Mouse (Mus musculus) monocyte, adult 2 months (primary cell): ENCODE data around the gene Saysd1.
A peak's percentile ranks its signal among the peaks of the same experiment; 100 is the strongest.

Experiments used
- DNase-seq, 2 experiments: peaks; one replicate each; pipeline ENCODE4 v3.0.0; 2022; ENCODE audit warnings: low spot score in 2 of 2, low read depth in 1 of 2

Saysd1 gene

GRCm38 (mm10) chr14:20113189-20113961 is 25.0 kb downstream of the Saysd1 start:
- no peak for DNase-seq

DNA sequence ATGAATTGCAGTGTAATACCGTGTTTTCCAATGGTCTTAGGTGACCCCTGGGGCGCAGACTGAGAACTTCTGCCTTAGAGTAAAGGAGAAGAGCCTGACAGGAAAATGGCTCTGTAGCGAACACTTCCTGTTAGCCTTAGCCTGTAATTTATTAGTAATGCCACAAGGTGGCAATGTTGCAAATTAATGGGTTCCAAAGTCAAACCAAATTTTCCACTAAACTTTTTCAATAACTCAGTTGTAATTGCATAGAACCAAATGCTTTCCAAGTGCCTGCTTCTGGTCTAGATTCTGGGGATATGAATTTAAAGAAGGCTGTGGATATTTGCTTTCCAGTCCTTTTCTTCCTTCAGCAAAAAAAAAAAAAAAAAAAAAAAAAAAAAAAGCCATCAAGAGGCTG is 26.1 kb downstream of the Saysd1 start:
- no peak for DNase-seq

DNA sequence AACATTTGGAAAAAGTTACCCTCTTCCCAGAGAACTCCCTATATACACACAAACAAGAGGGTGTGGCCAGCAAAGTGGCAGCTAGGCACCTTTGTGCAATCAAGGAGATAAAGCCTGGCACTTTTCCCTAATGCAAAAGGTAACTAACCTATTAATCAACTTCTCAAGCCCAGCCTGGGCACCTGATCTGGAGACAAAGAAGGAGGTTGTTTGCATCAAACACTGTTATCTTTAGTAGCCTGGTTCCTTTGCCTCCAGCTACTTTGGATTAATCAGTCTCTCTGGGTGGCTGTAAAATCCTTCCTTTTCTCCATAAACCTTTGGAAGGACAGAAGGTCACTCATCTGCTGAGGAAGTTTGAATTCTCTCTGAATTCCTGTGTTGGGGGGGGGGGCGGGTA is 27.4 kb downstream of the Saysd1 start:
- no peak for DNase-seq

DNA sequence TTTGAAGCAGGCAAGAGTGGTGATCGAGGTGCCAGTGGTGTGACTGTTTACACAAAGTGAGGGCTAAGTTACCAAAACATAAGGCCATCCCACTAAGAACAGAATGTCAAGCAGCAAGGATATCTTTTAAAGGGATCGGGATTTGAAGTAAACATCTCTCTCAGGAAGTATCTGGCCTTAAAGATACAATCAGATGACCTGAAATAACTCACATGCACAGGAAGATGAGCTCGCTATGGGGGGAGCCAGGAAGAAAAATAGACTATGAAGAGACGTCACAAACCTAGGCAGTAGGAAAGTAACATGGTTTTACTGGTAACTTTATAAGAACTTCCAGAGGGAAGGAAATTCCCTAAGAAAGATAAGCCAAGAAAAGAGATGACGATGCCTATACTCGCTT is 32.1 kb downstream of the Saysd1 start:
- no peak for DNase-seq

DNA sequence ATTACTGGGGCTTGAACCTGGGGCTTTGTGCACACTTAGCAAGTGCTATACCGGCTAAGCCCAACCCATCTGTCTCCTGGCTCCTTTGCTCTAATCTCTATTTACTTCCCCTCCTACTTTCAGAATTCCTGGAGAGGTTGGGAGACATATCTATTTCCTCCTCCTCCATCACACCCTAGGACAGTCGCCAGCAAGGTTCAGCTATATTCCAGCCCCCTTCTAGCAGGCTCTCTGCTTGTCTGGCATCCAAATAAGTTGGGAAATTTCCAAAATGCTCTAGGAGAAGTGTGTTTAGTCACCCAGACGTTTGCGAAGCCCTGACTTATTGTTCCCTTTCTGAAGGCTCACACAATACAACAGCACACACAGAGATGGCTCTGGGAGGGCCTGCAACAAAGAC is 35.1 kb downstream of the Saysd1 start:
- DNase-seq = no peak

GRCm38 (mm10) chr14:20098061-20098460 is 40.3 kb downstream of the Saysd1 start:
- DNase-seq = no peak

- no peak for DNase-seq
Observed at GRCm38 (mm10) chr14:20094942-20095341, 43.4 kb downstream of the Saysd1 start.

DNA sequence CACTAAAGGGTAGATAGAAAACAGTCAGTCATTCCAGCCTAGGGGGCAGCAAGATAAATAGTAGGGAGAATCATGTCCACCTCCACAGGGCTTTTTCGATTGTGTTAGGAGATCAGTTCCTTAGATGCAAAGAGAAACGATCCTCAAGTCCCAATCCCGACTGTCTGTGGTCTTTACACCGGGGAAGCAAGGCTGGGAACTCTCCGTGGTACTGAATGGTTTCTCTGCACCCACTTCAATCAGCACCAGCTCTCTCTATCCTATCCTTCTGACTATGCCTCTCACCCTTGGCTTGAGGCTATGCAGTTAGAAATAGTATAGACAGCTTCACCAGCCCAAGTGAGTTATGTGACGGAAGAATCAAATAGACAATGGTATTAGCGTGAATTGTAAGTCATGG is 44.8 kb downstream of the Saysd1 start:
- DNase-seq = no peak

GRCm38 (mm10) chr14:20084335-20084734 is 54.0 kb downstream of the Saysd1 start:
- DNase-seq = no peak

DNA sequence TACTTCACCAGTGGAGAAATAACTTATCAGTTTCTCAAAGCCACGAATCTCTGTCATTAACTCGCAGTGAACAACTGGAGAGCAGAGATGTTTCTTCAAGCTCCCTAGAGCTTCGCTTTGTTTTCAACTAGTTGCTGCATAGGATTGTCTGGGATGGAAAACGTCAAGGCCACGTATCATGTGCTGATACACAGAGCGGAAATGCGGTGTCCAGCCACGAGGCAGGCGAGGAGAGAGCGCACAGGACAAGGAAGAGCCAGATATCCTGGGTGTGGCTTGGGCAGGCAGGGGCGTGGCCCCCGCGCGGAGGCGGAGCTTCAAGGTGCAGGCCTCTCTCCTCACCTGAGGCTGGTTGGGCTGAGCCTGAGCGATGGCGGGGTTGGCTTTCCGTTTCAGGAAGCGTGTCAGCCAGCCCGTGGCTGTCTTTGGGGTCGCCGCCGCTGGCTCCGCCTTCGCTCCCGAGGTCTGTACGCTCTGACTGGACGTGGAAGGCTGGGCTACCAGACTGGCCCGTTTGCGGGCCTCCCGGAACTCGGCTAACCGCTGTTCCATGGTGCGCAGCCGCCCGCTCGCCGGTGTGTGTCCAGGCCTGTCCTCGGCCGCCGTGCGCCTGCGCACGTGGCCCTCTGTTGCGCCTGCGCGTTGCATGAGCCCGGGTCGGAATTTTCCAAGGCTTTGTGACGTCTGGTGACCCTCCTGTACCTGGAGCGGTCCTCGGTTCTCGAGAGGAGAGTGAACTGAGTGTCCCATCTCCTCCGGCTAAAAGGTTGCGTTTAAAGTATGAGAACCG is 55.6 kb downstream of the Saysd1 start:
- DNase-seq = peak; percentile 68 to 85

- no peak for DNase-seq
Observed at GRCm38 (mm10) chr14:20081937-20082533, 56.3 kb downstream of the Saysd1 start.

GRCm38 (mm10) chr14:20081084-20081483 is 57.2 kb downstream of the Saysd1 start:
- DNase-seq = no peak

GRCm38 (mm10) chr14:20077181-20077580 is 61.2 kb downstream of the Saysd1 start:
- no peak for DNase-seq

DNA sequence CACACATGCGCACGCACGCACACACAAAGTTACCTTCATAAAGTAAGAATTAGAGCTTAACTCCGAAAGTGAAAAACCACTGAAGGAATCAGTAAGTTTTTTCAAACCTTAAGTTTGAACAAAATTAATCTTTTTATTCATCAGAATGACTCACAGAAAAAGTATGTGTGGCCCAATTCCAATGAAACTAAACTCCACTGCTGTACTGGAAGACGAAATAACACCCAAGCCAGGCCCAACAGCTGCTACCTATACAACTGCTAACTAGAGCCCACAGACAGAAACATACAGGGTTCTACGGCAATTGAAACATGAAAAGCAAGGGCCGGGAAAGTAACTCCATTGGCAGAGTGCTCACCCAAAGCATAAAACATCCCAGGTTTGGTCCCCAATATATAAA is 62.8 kb downstream of the Saysd1 start:
- DNase-seq = no peak

- DNase-seq = no peak
Observed at GRCm38 (mm10) chr14:20074759-20075158, 63.6 kb downstream of the Saysd1 start.

DNA sequence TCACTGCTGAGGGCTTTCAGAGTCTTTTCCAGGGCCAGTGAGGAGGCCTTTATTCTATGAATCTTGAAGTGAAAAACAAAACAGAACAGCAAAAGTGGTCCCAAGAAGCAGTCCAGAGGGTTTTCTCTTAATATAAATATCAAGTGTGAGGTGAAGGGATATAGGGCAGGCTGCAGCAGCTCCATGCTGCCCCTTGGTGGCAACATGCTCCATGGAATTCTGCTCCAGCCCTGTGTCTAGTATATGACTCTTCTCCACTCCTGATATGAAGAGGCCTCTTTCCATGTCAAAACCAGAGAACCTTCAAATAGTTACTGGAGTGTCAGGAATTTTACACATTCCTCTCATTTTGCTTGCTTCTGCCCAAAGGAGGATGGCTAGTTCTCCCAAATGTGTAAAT is 67.7 kb downstream of the Saysd1 start:
- no peak for DNase-seq

DNA sequence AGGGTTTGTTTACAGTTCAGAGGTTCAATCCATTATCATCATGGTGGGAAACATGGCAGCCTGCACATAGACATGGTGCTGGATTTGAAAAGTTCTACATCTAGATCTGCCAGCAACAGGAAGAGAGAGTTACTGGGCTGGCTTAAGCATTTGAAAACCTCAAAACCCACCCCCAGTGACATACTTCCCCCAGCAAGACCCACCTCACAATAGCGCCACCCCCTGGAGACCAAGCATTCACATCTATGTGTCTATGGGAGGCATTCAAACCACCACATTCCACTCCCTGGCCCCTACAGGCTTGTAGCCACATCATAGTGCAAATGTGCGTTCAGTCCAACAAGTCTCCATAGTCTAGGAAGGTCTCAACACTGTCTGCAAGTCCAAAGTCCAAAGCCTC is 70.0 kb downstream of the Saysd1 start:
- DNase-seq = no peak

GRCm38 (mm10) chr14:20067293-20068074 is 70.8 kb downstream of the Saysd1 start:
- peak; percentile 3 to 29 for DNase-seq

- no peak for DNase-seq
Observed at GRCm38 (mm10) chr14:20064771-20065170, 73.6 kb downstream of the Saysd1 start.

GRCm38 (mm10) chr14:20048481-20048835 is 89.9 kb downstream of the Saysd1 start:
- DNase-seq = no peak

DNA sequence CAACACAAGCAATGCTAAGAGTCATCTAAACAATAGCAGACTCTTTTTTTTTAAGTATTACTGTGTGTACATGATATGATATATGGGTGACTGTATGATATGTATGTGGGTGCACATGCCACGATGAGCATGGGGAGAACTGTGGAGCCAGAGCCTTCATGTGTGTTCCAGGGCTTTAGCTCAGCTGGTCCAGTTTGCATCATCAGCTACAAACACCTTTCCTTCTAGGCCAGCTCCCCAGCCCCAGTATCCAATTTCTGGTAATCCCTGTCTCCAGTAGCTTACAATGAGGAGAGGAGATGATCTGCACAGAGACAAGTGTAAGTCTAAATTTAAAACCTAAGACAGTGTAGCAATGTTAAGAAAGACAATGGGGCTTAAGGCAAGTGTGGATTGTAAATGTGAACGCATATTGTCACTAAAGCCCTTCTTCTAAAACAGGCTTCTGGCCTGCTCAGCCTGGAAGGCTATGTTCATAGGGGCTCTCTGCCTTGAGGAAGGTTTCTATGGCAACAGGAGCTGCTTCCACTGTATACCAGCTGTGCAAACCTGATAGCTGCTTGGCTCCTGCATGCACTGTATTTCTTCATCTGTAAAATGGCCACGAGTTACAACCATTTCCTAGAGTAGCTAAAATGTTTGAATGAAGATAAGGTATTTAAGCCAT is 90.4 kb downstream of the Saysd1 start:
- DNase-seq = no peak
